Comparison of ENCODE assay signal across 21 mouse cellular contexts in genomic region chr11:112081386-112081785, GRCm38 (mm10).
A peak's percentile ranks its signal among the peaks of the same experiment; 100 is the strongest.
DNase-seq lines count a peak whose midpoint lies in the region; ATAC-seq and TF ChIP-seq lines count a peak whose summit lies in the region.
"Had no signal": no experiment of that assay in that cellular context is flagged by ENCODE, and none has a peak within 500 bp of the region (broad histone marks: within the 10 kb centered on the region; RNA-seq: fewer than 3 reads in every experiment).

No protein-coding gene starts in this region.

- H3K9ac ChIP-seq in lung, postnatal 0 days (replicated peaks; ENCODE audit: low read depth): no peak overlapping the region
- H3K9ac ChIP-seq: forebrain, embryonic 12.5 days; forebrain, embryonic 15.5 days; hindbrain, embryonic 14.5 days had no signal

- DNase-seq in heart, adult 18-20 months: peak; percentile 5 to 18
- no peak for DNase-seq in heart, adult 11 months
- DNase-seq in lung, postnatal 0 days (ENCODE audit: low spot score): peak; percentile 77
- DNase-seq in lung, adult 2 months: no peak
- DNase-seq in fat pad, adult 2 months (ENCODE audit: extremely low read depth, low read depth, low spot score): peak; percentile 49
- DNase-seq in spleen, postnatal 4 days (ENCODE audit: low spot score in 2 of 2): no peak
- DNase-seq: adrenal gland, postnatal 10 days; adrenal gland, postnatal 36 days; cerebellum, adult 18-20 months; cerebellum, adult 9-10 months; cerebellum, postnatal 14 days; gastrocnemius, postnatal 25 days; heart, postnatal 4 days had no signal

- no peak overlapping the region for H3K4me3 ChIP-seq in lung, postnatal 0 days (ENCODE audit: low read depth, low read length)
- H3K4me3 ChIP-seq in lung, adult 2 months (replicated peaks; ENCODE audit: extremely low read depth, low read depth, low read length): no peak overlapping the region
- H3K4me3 ChIP-seq: forebrain, embryonic 12.5 days; forebrain, embryonic 15.5 days had no signal

- no peaks in the 10 kb centered on the region for H3K36me3 ChIP-seq in lung, postnatal 0 days (ENCODE audit: insufficient read depth, low read length)
- H3K36me3 ChIP-seq: forebrain, embryonic 12.5 days; forebrain, embryonic 15.5 days had no signal

- no peak for TF ChIP-seq POLR2A in lung, adult 2 months (IDR thresholded peaks at IDR 0.05; ENCODE audit: borderline replicate concordance, extremely low read depth, low read depth, low read length)

- H3K27ac ChIP-seq in lung, postnatal 0 days (ENCODE audit: low read length): no peak overlapping the region
- H3K27ac ChIP-seq: forebrain, embryonic 12.5 days; forebrain, embryonic 15.5 days; hindbrain, embryonic 14.5 days; hindbrain, postnatal 0 days had no signal

- peak; percentile 44; the same call in 1 of the 2 replicates for ATAC-seq in lung, postnatal 0 days
- ATAC-seq: forebrain, embryonic 15.5 days; hindbrain, postnatal 0 days; inflammation-experienced regulatory T-cells, adult 6 months; intestine, embryonic 16.5 days; Patski had no signal

- no peaks in the 10 kb centered on the region for H3K4me1 ChIP-seq in lung, postnatal 0 days (ENCODE audit: insufficient read depth, low read depth, low read length)
- H3K4me1 ChIP-seq in lung, adult 2 months (ENCODE audit: control insufficient read depth, insufficient read depth, low read length): no peaks in the 10 kb centered on the region
- H3K4me1 ChIP-seq: forebrain, embryonic 12.5 days; forebrain, embryonic 15.5 days had no signal

- no peak for TF ChIP-seq CTCF in lung, postnatal 0 days (IDR thresholded peaks at IDR 0.05)
- TF ChIP-seq CTCF in lung, adult 2 months (IDR thresholded peaks at IDR 0.05; ENCODE audit: insufficient read depth, low read length): no peak

- H3K4me2 ChIP-seq in lung, postnatal 0 days (replicated peaks; ENCODE audit: low read depth, low read length): no peak overlapping the region
- H3K4me2 ChIP-seq: forebrain, embryonic 12.5 days; forebrain, embryonic 15.5 days; heart, embryonic 11.5 days; hindbrain, embryonic 14.5 days had no signal

- TF ChIP-seq EP300 in lung, postnatal 0 days (IDR thresholded peaks at IDR 0.05): peak; percentile 60

- H3K9me3 ChIP-seq in lung, postnatal 0 days (ENCODE audit: low read length): no peaks in the 10 kb centered on the region
- H3K9me3 ChIP-seq: forebrain, embryonic 12.5 days; forebrain, embryonic 15.5 days had no signal

- WGBS in lung, postnatal 0 days: 50% methylated on average over 4 of the region's 4 CpGs
- WGBS in lung, adult 2 months: 58% methylated on average over 4 of the region's 4 CpGs

- no peaks in the 10 kb centered on the region for H3K27me3 ChIP-seq in lung, postnatal 0 days (replicated peaks; ENCODE audit: insufficient read depth, low read length)
- H3K27me3 ChIP-seq: forebrain, embryonic 12.5 days; forebrain, embryonic 15.5 days; Patski had no signal

Comparison
In these comparisons a context has a peak if more than half of its experiments do, and no peak if none do; other contexts are left out.
1. DNase-seq: peak in heart, adult 18-20 months (2 of 2), lung, postnatal 0 days (single experiment) and fat pad, adult 2 months (single experiment); none in heart, adult 11 months (single experiment), lung, adult 2 months (single experiment) and spleen, postnatal 4 days (0 of 2).